Mouse (Mus musculus) liver, embryonic 14.5 days (tissue): Measurements from ENCODE around the gene Acot11. TPM values are rescaled to one million over a fixed set of nuclear protein-coding genes. Genes with fewer than 3 reads are reported as not detected.

Source experiments
- ATAC-seq: fragments of 200-750 bp; cut with Nextera tagmentation; 2 replicates; pipeline ENCODE4 v1.8.0; 2017; ENCODE audit warnings: moderate number of reproducible peaks, mild to moderate bottlenecking, moderate library complexity; ENCODE audit not compliant: insufficient read depth
- DNase-seq, 3 experiments: peaks; one replicate each; pipeline ENCODE4 v3.0.0-alpha.2; 2012 to 2013; ENCODE audit warnings: low read depth in 3 of 3, low spot score in 3 of 3
- H3K27ac ChIP-seq: fragments of 300-500 bp; sonication (generic); 2 replicates; pipeline ENCODE4 v1.5.1; 2014; ENCODE audit warnings: moderate library complexity, mild to moderate bottlenecking, control low read depth, inconsistent platforms
- H3K27me3 ChIP-seq: fragments of 300-500 bp; sonication (generic); 2 replicates; pipeline ENCODE4 v1.6.1; 2014; ENCODE audit warnings: mild to moderate bottlenecking, low read length, moderate library complexity; ENCODE audit not compliant: control insufficient read depth, insufficient read depth
- H3K36me3 ChIP-seq: fragments of 300-500 bp; sonication (generic); replicated peaks from 2 replicates; pipeline ENCODE4 v1.6.1; 2014; ENCODE audit warnings: low read depth; ENCODE audit not compliant: control insufficient read depth, insufficient read depth
- H3K4me1 ChIP-seq, 2 experiments: fragments of 200-500 bp in 1 of 2; fragments of 300-500 bp in 1 of 2; sonication (generic) in 1 of 2; replicated peaks; 2 replicates each; pipeline ENCODE4 v1.6.1; 2012 to 2014; ENCODE audit warnings: antibody characterized with exemption in 1 of 2, inconsistent platforms in 1 of 2, low read length in 1 of 2; ENCODE audit not compliant: control insufficient read depth in 2 of 2, insufficient read depth in 2 of 2
- H3K4me2 ChIP-seq: fragments of 300-500 bp; sonication (generic); 2 replicates; pipeline ENCODE4 v1.6.1; 2014; ENCODE audit warnings: low read depth, mild to moderate bottlenecking, control low read depth, moderate library complexity
- H3K4me3 ChIP-seq, 2 experiments: fragments of 200-500 bp in 1 of 2; fragments of 300-500 bp in 1 of 2; sonication (generic) in 1 of 2; 2 replicates each; pipeline ENCODE4 v1.5.1; 2012 to 2014; ENCODE audit warnings: low read depth in 2 of 2, low read length in 2 of 2, mild to moderate bottlenecking in 2 of 2, control low read depth in 1 of 2, inconsistent platforms in 1 of 2, moderate library complexity in 1 of 2; ENCODE audit not compliant: insufficient read depth in 1 of 2
- H3K9ac ChIP-seq: fragments of 300-500 bp; sonication (generic); replicated peaks from 2 replicates; pipeline ENCODE4 v1.6.1; 2014; ENCODE audit warnings: mild to moderate bottlenecking, control low read depth, moderate library complexity
- H3K9me3 ChIP-seq: fragments of 300-500 bp; sonication (generic); 2 replicates; pipeline ENCODE4 v1.6.1; 2016; ENCODE audit warnings: low read length, mixed read lengths; ENCODE audit not compliant: control insufficient read depth
- CTCF ChIP-seq: IDR thresholded peaks from 2 replicates; pipeline ENCODE4 v1.5.1; 2016; ENCODE audit warnings: antibody characterized with exemption, low read depth, control low read depth
- EP300 ChIP-seq: IDR thresholded peaks from 2 replicates; pipeline ENCODE4 v1.6.1; 2016; ENCODE audit warnings: antibody characterized with exemption, low read depth
- WGBS: fragments of 180-500 bp; shearing (Covaris S2); extraction: QIAGEN DNeasy Blood & Tissue Kit; methylation state at CpG from one replicate; pipeline ENCODE4 v1.1.7; 2014; ENCODE audit not compliant: insufficient replicate concordance; 5-methylcytosine and 5-hydroxymethylcytosine counted together
- polyA plus RNA-seq, 2 experiments: library from polyadenylated mRNA; depleted of rRNA in 1 of 2; stranded (reverse) in 1 of 2; unstranded in 1 of 2; fragments of >200 nt; fragmentation: Nextera tagmentation in 1 of 2; extraction: Ambion mirVana in 1 of 2; gene quantifications; 2 replicates each; pipeline versions ENCODE4 v1.2.1 to v1.2.3; 2012 to 2014

The Acot11 gene
- polyA plus RNA-seq (2012; rRNA removed), result 3.9 and 4.1 TPM in 2 replicates
- polyA plus RNA-seq (2014; fragmentation: Nextera tagmentation; extraction: Ambion mirVana), result 4.1 and 5.1 TPM in 2 replicates

DNA sequence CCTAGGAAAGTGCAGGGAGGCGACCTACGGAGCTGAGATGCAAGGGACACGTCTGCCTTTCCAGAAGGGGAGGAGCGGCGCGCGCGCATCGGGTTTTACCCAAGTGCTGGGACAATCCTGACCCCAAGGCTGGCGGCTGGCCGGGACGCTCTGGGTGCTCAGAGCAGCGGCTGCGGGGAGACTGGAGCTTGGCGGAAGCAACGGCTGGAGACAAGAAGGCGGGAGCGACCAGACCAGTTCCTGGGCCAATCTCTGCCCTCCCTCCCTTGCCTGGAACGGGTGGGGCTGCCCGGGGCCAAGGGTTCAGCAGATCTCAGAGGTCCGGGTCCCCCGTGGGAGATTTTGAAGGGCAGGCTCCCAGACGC is at the start of gene Acot11:
TSS of gene Acot11 (minus strand) at position 89 of the 365 bp plus-strand sequence.
- under 1% methylated on average over 23 of the region's 23 CpGs for WGBS
- Histone ChIP-seq H3K9me3 (no peaks in the 10 kb centered on the region), H3K36me3 (no peaks in the 10 kb centered on the region; the same call in none of the 2 replicates), H3K27ac (peak within 1 kb of the TSS; percentile 80), H3K27me3 (no peaks in the 10 kb centered on the region), H3K4me1 (peaks cover 24 to 35% of the 10 kb centered on the region in 2 experiments), H3K4me3 (peak within 1 kb of the TSS; percentile 81 to 90), H3K4me2 (peak within 1 kb of the TSS; percentile 97), H3K9ac (peak within 1 kb of the TSS; percentile 88)
- peak in 1 of 3 experiments; percentile 41 for DNase-seq
- ATAC-seq, result peak; percentile 64
- TF ChIP-seq CTCF (no peak), EP300 (no peak)

DNA sequence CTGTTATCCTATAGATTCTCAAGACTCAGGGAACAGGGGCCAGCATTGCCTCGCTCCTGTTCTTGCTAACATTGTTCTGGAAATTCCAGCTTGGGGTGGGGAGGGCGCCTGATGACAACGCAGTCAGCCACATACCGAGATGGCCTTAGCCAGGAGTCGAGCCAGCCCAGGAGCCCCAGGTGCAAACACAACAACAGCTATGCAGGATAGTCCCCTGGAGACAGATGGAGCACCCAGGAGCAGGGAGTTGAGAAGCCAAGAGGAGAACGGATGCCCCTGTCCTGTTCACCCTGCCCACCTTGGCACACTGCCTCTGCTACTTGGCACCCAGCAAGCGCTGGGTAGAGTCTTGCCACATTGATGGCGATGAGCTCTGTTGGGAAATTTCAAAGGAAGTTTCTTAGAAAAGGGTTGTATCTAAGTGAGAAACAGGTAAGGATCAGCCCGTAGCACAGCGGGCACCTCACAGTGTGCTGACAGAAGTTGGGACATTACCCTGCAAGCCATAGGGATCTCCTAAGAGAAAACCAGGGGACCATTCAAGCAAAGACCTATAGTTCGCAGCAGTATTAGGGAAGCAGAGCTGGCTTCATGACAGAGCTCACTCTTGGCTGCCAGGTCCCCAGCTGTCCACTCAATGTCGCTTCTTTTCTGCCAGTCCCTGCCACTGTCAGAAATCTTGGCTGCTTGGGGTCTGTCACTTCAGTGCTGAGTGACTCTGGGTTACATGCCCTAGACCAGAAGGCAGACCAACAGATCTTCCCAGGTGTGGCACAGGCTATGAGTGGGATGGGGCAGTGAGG is 43.7 kb upstream of the Acot11 start:
- H3K4me1 ChIP-seq, result peaks cover 0 to 7% of the 10 kb centered on the region in 2 experiments; a peak in 2 of 4 replicates
- no peak overlapping the region for H3K4me3 ChIP-seq
- TF ChIP-seq EP300 (no peak), CTCF (no peak)
- H3K9ac ChIP-seq, result no peak overlapping the region
- ATAC-seq (no peak), DNase-seq (no peak)
- H3K27me3 ChIP-seq, result no peaks in the 10 kb centered on the region
- H3K4me2 ChIP-seq, result no peak overlapping the region
- 62% methylated on average over 12 of the region's 12 CpGs for WGBS
- H3K27ac ChIP-seq, result no peak overlapping the region
- no peaks in the 10 kb centered on the region for H3K9me3 ChIP-seq
- H3K36me3 ChIP-seq, result no peaks in the 10 kb centered on the region

DNA sequence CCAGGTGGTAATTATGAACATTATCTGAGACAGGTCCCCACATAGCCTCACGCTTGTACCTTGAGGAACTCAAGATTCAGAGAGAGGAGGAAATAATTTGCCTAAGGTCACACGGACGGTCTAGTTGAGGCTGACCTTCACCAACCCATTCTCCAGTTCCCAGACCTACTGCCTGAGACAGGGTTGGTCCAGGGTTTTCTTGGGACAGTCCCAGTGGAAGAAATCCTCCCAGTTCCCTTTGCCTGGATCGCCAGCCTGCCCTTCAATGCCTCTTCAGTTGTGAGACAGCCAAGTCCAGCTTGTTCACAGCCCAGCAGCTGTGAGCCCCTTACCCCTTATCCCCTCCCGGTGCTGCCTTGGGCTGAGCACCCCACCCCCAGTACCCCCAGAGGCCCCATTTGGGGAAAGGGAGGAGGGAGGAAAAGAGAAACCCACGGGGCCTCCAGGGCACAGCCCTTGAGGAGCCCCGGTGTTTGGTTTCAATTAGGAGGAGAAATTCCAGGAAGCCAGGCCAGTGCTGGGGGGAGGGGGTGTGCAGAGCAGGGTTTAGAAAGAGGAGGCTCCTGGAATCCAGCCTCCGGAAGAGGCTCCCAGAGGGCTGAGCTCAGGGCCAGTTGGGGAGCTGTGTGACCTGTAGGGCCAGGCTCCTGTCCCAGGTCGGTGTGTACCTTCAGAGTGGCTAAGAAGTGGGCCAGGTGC is 42.9 kb upstream of the Acot11 start:
- TF ChIP-seq EP300, result no peak
- no peak for TF ChIP-seq CTCF
- Histone ChIP-seq H3K9ac (no peak overlapping the region), H3K36me3 (no peaks in the 10 kb centered on the region), H3K4me1 (peaks cover 0 to 7% of the 10 kb centered on the region in 2 experiments; a peak in 2 of 4 replicates), H3K4me3 (no peak overlapping the region), H3K27ac (no peak overlapping the region), H3K4me2 (no peak overlapping the region; the same call in 1 of the 2 replicates), H3K27me3 (no peaks in the 10 kb centered on the region), H3K9me3 (no peaks in the 10 kb centered on the region)
- WGBS, result 24% methylated on average over 9 of the region's 9 CpGs
- DNase-seq, result no peak
- ATAC-seq, result peak; percentile 47; the same call in 1 of the 2 replicates

DNA sequence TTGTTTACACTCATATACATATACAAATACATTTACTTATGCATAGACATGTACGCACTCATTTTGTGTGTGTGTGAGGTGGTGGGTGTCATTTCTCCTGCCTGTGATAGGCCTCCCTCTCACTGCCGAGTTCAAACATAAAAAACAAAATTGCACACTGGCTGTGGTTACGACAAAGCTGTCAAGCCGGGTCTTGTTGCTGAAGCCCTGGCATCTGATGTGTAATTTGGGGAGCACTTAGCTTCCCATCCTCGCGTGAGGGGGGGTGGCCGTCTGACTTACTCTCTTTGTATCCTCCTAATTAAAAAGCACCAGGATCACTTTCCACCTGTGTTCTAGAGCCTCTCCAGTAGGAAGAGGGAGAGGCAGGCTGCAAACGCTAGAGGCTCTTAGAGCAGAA is 37.8 kb upstream of the Acot11 start:
- no peaks in the 10 kb centered on the region for H3K27me3 ChIP-seq
- TF ChIP-seq CTCF, result no peak
- no peak for TF ChIP-seq EP300
- no peak overlapping the region for H3K9ac ChIP-seq
- H3K36me3 ChIP-seq, result no peaks in the 10 kb centered on the region
- DNase-seq (no peak), ATAC-seq (no peak)
- no peaks in the 10 kb centered on the region for H3K9me3 ChIP-seq
- H3K4me2 ChIP-seq, result no peak overlapping the region
- WGBS, result 70% methylated on average over 8 of the region's 8 CpGs
- H3K4me3 ChIP-seq, result no peak overlapping the region
- H3K4me1 ChIP-seq, result peaks cover 4 to 13% of the 10 kb centered on the region in 2 experiments
- no peak overlapping the region for H3K27ac ChIP-seq

DNA sequence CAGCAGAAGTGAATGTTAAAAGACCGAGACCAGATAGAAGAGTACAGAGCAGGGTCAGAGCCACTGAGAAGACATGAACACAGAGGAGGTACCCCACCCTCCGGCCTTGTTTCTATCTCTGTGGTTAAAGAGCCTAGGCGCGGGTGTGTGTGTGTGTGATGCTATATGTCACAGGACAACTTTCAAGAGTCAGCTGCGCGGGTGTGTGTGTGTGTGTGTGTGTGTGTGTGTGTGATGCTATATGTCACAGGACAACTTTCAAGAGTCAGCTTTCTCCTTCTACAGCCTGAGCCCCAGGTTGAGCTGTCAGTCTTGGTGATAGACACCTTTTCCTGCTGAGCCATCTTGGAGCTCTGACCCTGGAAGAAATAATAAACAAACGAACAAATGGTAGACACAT is 37.1 kb upstream of the Acot11 start:
- ATAC-seq, result no peak
- no peak for TF ChIP-seq CTCF
- TF ChIP-seq EP300, result no peak
- H3K4me2 ChIP-seq, result no peak overlapping the region
- no peak overlapping the region for H3K27ac ChIP-seq
- DNase-seq, result no peak
- H3K9me3 ChIP-seq, result no peaks in the 10 kb centered on the region
- no peaks in the 10 kb centered on the region for H3K36me3 ChIP-seq
- 13% methylated on average over 7 of the region's 7 CpGs for WGBS
- H3K4me1 ChIP-seq, result peaks cover 4 to 15% of the 10 kb centered on the region in 2 experiments
- H3K27me3 ChIP-seq, result no peaks in the 10 kb centered on the region; the same call in 1 of the 2 replicates
- no peak overlapping the region for H3K4me3 ChIP-seq
- H3K9ac ChIP-seq, result no peak overlapping the region
